Mouse (Mus musculus) CD4-positive helper T cell, adult 2 months (primary cell): ENCODE measurements at regions not wholly inside any gene's neighbourhood (a gene's known extent, or its start where the extent isn't known, plus 50 kb on each side); places are given as distances from the start of the nearest gene placed in this dataset.

Source experiments
- DNase-seq: peaks from one replicate; pipeline ENCODE4 v3.0.0-alpha.2; 2012; ENCODE audit warnings: low read depth, missing footprints, low spot score

DNA sequence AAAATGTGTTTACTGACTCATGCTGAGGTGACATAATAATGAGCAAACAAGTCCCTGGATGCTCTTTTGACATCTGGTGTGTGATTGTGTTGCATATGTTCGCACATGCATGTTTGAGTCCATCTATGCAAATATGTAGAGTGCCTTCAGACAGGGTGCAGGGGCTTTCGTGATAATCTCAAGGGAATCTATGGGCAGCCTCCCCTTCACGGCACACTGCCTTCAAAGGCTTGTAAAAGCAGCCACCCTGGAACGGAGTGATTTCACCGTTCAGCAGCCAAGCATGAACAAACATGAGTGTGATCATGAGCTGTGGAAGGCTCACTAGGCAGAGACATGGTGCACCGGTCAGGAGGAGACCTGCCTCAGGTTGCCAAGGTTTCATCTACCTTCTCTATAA, 57.1 kb upstream of the Mbip start:
- no peak for DNase-seq

DNA sequence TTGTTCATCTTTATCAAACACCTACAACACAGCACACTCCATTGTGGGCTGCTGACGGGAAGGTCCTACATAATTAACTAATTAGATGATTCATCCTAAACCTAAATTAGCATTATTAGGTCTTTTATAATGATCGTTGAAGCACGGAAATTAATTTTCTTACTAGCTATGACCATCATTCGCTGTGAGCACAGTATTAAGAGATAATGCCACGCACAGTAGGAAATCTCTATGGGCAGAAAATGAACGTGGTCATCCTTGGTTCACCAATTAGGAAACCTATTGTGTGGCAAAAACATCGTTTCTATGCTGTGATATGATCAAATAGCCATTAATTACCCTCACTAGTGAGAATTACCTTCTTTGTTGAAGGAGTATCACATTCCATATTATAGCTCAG, 56.4 kb upstream of the Mbip start:
- DNase-seq = no peak
